Mouse (Mus musculus): Measurements from ENCODE around the gene Asb15. TPM values are rescaled to one million over a fixed set of nuclear protein-coding genes. Genes with fewer than 3 reads are reported as not detected.

Asb15 gene
- total RNA-seq, 2 experiments from 2014 or later, result not detected

- Histone ChIP-seq H3K4me3 (no peak overlapping the region), H3K27ac (no peak overlapping the region)
- intact Hi-C loops (cut with DNase I), result no loop called here
- DNase-seq (ENCODE audit: extremely low spot score in 1 of 2, low spot score in 2 of 2), result no peak
- no peak for TF ChIP-seq CTCF (IDR thresholded peaks at IDR 0.05)
Measured at GRCm38 (mm10) chr6:24569711-24570110, 41.8 kb downstream of the Asb15 start.

GRCm38 (mm10) chr6:24570278-24570677 is 42.3 kb downstream of the Asb15 start:
- DNase-seq (ENCODE audit: extremely low spot score in 1 of 2, low spot score in 2 of 2), result no peak
- no peak for TF ChIP-seq CTCF (IDR thresholded peaks at IDR 0.05)
- Histone ChIP-seq H3K4me3 (no peak overlapping the region), H3K27ac (no peak overlapping the region)
- intact Hi-C loops (cut with DNase I), result no loop called here

GRCm38 (mm10) chr6:24571126-24571525 is 43.2 kb downstream of the Asb15 start:
- no peak for TF ChIP-seq CTCF (IDR thresholded peaks at IDR 0.05)
- H3K4me3 ChIP-seq, result no peak overlapping the region
- intact Hi-C loops (cut with DNase I), result no loop called here
- H3K27ac ChIP-seq, result no peak overlapping the region
- DNase-seq (ENCODE audit: extremely low spot score in 1 of 2, low spot score in 2 of 2), result no peak

- no peak for DNase-seq (ENCODE audit: extremely low spot score in 1 of 2, low spot score in 2 of 2)
- TF ChIP-seq CTCF (IDR thresholded peaks at IDR 0.05), result no peak
- no peak overlapping the region for H3K27ac ChIP-seq
- intact Hi-C loops (cut with DNase I), result no loop called here
- H3K4me3 ChIP-seq, result no peak overlapping the region
Measured at GRCm38 (mm10) chr6:24572431-24572830, 44.5 kb downstream of the Asb15 start.

- TF ChIP-seq CTCF (IDR thresholded peaks at IDR 0.05), result no peak
- H3K4me3 ChIP-seq, result no peak overlapping the region
- no peak overlapping the region for H3K27ac ChIP-seq
- DNase-seq (ENCODE audit: extremely low spot score in 1 of 2, low spot score in 2 of 2), result no peak
- intact Hi-C loops (cut with DNase I), result no loop called here
Measured at GRCm38 (mm10) chr6:24573319-24573718, 45.4 kb downstream of the Asb15 start.

GRCm38 (mm10) chr6:24583456-24583855 is 55.5 kb downstream of the Asb15 start:
- DNase-seq (ENCODE audit: extremely low spot score in 1 of 2, low spot score in 2 of 2), result no peak
- no peak overlapping the region for H3K4me3 ChIP-seq
- intact Hi-C loops (cut with DNase I), result no loop called here
- no peak overlapping the region for H3K27ac ChIP-seq
- no peak for TF ChIP-seq CTCF (IDR thresholded peaks at IDR 0.05)

GRCm38 (mm10) chr6:24585431-24586310 is 57.7 kb downstream of the Asb15 start:
- intact Hi-C loops (cut with DNase I), result no loop called here
- TF ChIP-seq CTCF (IDR thresholded peaks at IDR 0.05), result no peak
- Histone ChIP-seq H3K27ac (no peak overlapping the region), H3K4me3 (no peak overlapping the region)
- no peak for DNase-seq (ENCODE audit: extremely low spot score in 1 of 2, low spot score in 2 of 2)

- no peak for TF ChIP-seq CTCF (IDR thresholded peaks at IDR 0.05)
- intact Hi-C loops (cut with DNase I), result no loop called here
- no peak for DNase-seq (ENCODE audit: extremely low spot score in 1 of 2, low spot score in 2 of 2)
- no peak overlapping the region for H3K4me3 ChIP-seq
- no peak overlapping the region for H3K27ac ChIP-seq
Measured at GRCm38 (mm10) chr6:24586885-24587284, 58.9 kb downstream of the Asb15 start.

GRCm38 (mm10) chr6:24590282-24590681 is 62.3 kb downstream of the Asb15 start:
- Histone ChIP-seq H3K4me3 (no peak overlapping the region), H3K27ac (no peak overlapping the region)
- intact Hi-C loops (cut with DNase I), result no loop called here
- DNase-seq (ENCODE audit: extremely low spot score in 1 of 2, low spot score in 2 of 2), result no peak
- TF ChIP-seq CTCF (IDR thresholded peaks at IDR 0.05), result no peak

GRCm38 (mm10) chr6:24591525-24592218 is 63.7 kb downstream of the Asb15 start:
- Histone ChIP-seq H3K4me3 (no peak overlapping the region), H3K27ac (no peak overlapping the region)
- intact Hi-C loops (cut with DNase I), result no loop called here
- no peak for DNase-seq (ENCODE audit: extremely low spot score in 1 of 2, low spot score in 2 of 2)
- no peak for TF ChIP-seq CTCF (IDR thresholded peaks at IDR 0.05)

GRCm38 (mm10) chr6:24597500-24597899 is 69.6 kb downstream of the Asb15 start, which contains the start of gene Lmod2:
Gene Lmod2, plus strand, starts transcription at chr6:24597762.
- intact Hi-C loops (cut with DNase I), result no loop called here
- Histone ChIP-seq H3K27ac (no peak within 1 kb of the TSS), H3K4me3 (no peak within 1 kb of the TSS)
- TF ChIP-seq CTCF (IDR thresholded peaks at IDR 0.05), result no peak
- no peak for DNase-seq (ENCODE audit: extremely low spot score in 1 of 2, low spot score in 2 of 2)

GRCm38 (mm10) chr6:24599179-24599578 is 71.2 kb downstream of the Asb15 start:
- no peak for DNase-seq (ENCODE audit: extremely low spot score in 1 of 2, low spot score in 2 of 2)
- H3K4me3 ChIP-seq, result no peak overlapping the region
- TF ChIP-seq CTCF (IDR thresholded peaks at IDR 0.05), result no peak
- intact Hi-C loops (cut with DNase I), result no loop called here
- H3K27ac ChIP-seq, result no peak overlapping the region

Data from left cerebral cortex, adult 2 months (tissue).